Mouse (Mus musculus): ENCODE measurements around the gene Lhx1. TPM values are rescaled to one million over a fixed set of nuclear protein-coding genes. Genes with fewer than 3 reads are reported as not detected.

Gene Lhx1
- polyA plus RNA-seq (2012; rRNA removed), result 0.92 and 1.1 TPM in 2 replicates

DNA sequence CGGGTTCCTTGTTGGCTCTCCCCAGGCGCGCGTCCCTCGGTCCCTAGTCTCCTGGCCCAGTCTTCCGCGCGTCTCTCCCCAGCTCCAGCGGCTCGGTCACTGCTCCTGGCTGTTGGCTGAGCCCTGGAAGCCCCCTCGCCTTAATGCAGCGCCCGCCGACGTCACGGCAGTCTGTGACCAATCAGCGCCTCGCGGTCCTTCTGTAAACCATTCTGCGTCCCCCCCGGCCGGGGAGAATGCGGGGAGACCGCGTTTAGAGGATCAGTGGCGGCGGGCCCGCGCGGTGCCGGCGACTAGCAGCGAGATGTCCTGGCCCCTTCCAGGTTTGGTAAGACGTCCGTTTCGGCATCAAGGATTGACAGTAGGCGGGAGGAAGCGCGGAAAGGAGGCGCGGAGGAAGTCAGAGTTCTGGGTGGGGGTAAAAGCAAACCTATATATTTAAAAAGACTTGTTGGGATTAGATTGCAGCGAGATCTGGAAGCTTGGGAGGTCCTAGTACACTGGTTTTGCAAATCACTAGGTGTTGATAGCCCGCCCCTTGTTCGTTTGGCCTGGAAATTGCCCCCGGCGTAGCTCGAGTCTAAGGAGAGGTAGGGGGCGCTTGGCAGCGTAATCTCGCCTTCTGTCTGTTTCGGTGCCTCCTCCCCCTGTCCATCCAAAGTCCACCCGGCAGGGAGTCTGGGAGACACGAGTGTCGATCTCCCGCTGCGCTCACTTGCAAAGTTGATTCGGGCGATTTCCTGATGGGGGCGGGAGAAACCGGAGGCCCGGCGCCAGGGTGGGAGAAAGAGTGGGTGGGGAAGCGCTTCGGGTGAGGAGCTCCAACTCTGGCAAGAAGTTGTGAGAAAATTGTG is at the start of gene Lhx1:
TSS of gene Lhx1 (minus strand) at position 115 of the 854 bp plus-strand sequence.
- no peak for DNase-seq (ENCODE audit: low read depth)

DNA sequence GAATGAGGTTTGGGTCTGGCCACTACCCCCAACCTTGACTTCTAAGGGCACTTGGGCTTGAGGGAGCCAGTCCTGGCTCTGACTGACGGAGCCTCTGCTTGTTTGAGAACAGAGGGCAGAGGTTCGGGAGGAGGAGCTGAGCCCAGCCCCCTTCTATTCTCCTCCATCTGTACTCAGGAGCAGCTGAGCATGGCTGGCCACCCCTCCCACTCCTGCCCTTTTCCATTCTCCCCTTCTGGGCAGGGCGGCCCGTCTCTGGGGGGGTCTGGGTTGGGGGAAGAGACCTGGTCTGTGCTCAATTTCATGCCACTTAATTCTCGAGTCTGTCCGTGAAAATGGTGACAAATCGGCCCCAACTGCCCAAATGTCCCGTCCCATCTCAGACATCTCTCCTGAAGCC is 49.5 kb upstream of the Lhx1 start:
- DNase-seq (ENCODE audit: low read depth), result no peak

DNA sequence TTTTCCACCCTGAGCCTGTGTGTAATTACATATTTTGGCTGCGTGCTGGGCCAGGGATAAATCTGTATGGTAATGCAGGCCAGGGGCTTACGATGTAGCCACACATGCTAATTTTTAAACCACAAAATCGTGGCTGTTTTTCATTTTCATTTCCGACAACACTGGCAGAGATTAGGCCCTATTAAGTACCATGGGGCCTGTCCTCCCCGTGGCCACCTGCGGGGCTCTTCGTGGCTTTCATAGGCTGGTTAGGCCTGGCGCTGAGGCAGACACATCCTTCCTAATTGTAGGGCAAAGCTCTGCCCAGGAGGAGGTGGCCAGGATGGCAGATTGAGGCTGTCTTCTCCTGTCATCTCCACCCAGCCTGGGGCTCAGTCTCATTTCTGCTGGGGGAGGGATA is 48.3 kb upstream of the Lhx1 start:
- no peak for DNase-seq (ENCODE audit: low read depth)

DNA sequence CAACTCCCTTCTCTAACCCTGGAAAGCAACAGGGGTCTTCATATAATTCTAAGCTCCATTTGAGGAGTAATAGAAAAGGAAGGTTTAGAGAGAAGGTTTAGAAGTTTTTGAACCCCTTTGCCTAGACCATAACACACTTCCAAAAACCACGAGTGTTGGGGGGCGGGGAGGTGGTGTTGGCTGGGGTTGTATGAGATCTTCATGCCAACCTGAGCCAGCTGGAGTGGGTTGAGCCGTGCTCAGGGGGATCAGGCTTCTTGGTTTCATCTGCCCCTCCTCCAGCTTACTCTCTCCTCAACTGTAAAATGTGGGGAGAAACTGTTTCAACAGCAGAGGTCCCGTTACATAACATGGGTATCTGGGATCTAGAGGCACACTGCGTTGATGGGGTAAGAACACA is 45.5 kb upstream of the Lhx1 start:
- DNase-seq (ENCODE audit: low read depth), result no peak

DNA sequence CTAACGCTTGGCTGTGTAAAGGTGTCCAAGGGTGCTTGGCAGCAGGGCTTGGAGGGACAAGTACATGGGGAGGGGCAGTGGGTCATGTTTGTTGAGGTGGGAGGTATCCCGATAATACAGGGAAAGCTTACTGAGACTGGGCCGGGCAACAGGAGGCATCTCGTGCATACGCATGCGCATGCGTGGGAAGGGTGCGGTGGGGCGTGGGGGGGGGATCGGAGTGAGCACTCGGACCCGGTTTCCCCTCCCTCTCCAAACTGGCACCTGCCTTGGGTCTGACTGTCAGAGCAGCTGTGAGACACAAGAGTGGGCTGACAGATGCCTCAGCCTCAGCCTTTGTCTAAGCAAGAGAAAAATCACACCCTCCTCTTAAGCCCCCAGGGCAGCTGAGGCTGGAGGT is 45.1 kb upstream of the Lhx1 start:
- no peak for DNase-seq (ENCODE audit: low read depth)

DNA sequence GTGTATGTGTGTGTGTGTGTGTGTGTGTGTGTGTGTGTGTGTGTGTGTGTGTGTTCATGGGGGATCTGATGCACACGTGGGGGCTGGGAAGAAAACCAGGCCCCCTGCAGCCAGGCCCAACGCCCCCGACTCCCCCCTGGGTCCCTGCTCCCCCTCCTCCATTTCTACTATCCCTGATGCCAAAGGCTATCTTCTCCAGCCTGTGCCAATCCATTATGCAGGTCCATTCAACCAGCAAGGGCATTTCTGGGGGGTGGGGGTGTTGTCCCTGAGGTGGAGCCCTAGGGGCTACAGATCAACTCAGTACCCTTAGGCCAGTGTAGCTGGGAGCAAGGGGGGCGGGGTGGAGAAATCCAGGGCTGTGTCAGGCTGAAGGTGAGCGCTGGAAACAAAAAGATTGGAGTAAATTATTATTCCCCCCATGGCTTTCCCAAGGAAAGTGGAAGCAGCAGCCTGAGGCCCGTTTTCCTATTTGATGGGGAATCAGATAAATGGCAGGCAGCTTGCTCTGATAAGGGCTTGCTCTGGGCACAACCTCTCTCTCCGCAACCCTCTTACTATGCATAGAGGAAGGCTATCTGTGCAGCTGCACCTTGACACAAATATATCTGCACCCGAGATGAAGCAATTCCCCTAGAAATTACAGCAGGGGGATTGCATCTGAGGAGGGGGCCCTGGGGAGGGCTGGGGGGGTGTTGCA is 43.9 kb upstream of the Lhx1 start:
- DNase-seq (ENCODE audit: low read depth), result no peak

DNA sequence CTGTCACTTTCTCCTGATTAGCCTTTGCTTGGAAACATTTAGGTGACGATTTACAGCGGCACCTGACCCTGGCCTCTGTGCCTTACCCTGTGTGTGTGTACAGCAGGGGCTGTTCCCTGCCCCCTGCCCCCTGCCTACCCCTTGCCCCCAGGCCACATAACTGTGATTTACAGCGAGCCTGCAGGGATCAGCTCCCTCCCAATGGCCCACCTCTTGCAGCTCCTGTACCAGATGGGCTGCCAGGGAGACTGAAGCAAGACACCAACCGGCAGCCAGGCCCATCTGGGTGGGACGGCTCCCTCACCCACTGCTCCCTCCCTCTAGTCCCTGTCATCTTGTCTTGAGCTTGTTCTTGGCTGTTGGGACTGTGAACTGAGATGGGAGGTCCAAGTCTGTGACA is 43.1 kb upstream of the Lhx1 start:
- DNase-seq (ENCODE audit: low read depth), result no peak

DNA sequence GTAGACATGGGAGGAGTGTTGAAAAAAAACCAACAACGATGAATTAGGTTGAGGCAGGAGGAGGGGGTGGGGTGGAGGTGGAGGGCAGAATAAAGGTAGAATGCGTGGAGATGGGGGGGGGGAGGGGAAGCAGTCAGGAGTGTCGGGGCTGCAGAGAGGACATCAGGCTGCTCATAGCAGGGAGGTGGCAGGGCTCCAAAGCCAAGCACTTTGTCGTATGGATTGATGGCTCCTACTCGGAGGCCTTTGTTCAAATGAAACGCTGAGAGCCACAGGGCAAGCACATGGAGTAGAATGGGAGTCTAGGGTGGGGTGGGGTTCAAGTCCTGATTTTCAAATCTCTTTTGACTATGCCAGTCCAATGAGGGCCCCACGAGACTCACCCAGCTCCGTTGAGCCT is 41.4 kb upstream of the Lhx1 start:
- DNase-seq (ENCODE audit: low read depth), result no peak

DNA sequence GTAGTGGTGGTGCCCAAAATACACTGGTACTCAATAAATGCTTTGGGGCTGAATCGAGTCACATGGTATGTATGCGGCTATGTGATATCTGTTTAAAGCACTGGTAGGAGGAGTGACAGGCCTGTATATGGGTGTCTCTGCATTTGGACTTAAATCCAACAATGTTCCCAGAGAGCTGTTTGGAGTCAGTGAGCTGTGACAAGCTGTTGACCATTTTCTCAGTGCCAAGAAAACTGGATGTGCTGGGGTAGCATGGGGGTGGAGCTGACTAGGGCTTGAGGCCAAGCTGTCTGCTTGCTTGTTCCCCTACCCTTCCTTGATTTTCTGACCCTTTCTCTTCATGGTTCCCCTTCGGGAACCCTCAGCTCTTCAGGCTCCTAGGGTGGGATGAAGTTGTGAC is 39.9 kb upstream of the Lhx1 start:
- DNase-seq (ENCODE audit: low read depth), result no peak

DNA sequence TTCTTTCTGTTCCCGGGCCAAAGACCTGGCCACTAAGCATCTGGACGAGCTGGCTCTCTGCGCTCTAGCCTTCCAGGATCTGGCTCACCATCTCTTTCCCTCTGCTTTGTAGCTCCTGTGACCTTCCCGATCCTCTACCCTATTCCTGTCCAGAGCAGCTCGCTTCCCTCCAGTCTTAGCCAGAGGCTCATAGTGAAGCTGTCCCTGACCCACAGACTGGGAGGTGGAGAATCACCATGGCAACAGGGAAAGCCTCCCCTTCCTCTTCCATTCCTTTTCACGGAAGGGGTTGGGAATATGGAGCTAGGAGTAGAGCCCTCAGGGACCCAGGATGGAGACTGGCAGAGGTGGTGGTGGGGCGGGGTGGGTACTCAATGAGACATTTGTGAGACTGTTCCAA is 38.0 kb upstream of the Lhx1 start:
- DNase-seq (ENCODE audit: low read depth), result no peak

DNA sequence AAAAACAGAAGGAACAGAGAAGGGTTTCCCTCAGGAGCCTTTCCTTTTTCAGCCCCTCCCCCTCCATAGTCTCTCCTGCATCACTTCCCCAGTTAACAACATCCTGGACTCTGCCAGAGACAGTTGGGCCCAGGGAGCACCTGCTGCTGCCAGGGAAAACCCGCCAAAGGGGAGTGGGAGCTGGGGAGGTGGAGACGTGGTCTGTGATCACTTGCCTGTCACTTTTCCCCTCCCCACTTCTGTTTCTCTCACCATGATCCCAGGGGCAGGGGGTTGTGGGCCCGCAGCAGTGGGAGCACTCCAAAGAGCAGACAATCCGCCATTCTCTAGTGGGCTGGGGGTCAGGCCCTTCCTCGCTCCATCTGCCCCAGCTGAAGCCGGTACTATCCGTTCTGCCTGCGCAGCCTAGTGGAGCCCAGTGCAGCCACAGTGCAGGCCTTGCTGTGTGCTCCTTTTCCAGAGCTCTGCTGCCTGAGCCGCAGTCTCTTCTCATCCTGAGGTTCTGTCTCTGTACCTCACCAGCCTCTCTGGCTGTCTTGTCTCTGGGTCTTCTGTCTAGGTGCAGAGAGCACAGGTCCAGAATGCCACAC is 37.5 kb upstream of the Lhx1 start:
- DNase-seq (ENCODE audit: low read depth), result no peak

DNA sequence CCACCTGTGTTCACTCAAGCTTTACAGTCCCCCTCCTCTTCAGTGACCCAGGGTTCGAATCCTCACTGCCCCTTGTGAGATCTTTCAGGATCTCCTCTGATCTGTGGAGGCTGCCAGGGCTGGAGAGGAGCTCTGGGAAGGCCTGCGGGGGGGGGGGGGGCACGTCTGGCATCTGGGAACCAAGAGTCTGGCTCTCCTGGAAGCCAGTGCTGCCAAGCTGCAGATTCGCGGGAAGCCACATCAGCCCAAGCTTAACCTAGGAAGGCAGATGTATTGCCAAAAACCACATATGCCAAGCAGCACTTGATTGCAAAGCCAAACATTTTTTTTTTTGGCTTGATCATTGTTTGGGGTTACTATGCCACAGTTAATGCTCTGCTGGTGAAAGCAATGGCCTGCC is 36.2 kb upstream of the Lhx1 start:
- DNase-seq (ENCODE audit: low read depth), result no peak

DNA sequence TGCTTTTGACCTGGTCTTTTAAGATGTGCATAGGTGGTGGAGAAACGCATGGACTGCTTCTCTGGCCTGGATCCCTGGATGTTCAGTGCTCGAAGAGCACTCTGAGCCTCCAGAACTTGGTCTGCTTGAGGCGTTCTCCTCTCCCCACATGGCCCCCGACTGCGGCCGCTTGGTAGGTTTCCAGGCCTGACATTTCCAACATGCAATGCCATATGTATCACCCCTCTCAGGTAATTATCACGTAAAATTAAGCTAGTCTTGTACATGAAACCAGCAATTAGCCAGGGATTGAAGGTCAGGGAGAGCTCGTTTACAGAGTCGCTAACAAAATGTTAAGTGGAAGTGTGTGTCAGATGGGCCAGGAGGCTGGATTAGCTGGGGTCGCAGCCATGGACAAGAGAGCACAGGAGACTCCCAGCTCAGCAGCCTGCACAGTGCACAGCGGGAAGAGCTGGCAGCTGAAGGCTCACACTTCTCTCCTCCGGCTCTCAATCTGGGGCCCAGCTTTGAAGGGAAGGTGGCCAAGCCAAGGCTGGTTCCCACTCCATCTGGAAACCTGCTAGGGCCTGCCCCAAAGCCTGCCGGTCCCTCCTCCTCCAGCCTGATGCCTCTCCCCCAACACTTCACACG is 28.6 kb upstream of the Lhx1 start:
- DNase-seq (ENCODE audit: low read depth), result no peak

DNA sequence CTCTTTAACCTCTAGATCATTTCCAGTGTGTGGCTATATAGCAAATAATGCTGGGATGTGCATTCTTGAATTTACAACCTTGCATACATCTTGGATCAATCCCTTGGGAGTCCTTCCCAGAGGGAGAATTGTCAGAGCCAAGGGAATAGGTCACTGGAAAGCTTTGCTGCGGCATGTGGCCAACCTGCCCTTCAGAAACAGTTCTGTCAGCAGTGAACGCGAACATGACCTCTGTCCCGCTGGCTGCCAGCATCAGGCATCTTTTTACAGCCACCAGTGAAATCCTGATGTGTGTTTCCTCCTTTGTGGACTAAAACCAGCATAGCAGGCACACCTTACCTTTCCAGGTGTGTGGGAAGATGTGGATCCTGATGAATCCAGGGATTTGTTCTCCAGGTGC is 26.0 kb upstream of the Lhx1 start:
- DNase-seq (ENCODE audit: low read depth), result no peak

DNA sequence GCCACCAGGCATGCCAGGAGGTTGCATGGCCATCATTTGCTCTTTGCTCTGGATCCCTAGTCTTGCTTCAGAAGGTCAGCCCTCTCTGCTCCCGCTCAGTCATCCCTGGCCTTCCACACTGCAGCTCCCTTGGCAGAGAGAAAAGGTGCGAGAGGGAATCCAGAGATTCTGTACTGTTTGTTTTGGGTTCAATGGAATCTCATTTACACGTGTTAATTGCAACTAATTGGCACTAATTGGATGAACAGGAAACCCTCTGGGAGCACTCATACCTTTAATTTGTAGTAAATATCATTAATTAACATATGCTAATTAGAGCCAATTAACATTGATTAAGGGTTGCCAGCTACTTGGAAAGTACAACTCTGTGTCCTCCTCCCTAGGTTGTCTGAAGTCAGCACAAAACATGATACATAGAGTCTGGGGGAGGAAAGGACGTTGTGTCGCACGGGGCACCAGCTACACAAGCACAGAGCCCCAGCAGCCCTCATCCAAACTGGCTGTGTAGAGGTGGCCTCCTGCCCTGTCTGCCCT is 24.0 kb upstream of the Lhx1 start:
- no peak for DNase-seq (ENCODE audit: low read depth)

DNA sequence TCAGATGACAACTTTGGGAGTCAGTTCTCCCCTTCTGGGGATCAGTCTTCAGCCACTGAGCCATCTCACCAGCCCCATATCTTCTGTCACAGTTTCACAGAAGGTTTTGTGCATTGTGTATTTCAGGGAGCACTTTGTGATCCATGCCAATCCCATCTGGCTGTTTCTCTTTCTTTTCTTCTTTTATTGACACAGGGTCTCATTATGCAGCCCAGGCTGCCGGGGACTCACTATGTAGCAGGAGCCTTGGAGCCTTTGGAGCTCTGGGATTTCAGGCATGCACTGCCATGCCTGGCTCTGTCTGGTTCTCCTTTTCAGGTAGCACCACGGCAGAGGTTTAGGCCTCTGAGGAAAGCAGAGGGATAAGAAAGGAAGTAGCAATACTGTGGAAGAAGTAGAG is 23.0 kb upstream of the Lhx1 start:
- no peak for DNase-seq (ENCODE audit: low read depth)

DNA sequence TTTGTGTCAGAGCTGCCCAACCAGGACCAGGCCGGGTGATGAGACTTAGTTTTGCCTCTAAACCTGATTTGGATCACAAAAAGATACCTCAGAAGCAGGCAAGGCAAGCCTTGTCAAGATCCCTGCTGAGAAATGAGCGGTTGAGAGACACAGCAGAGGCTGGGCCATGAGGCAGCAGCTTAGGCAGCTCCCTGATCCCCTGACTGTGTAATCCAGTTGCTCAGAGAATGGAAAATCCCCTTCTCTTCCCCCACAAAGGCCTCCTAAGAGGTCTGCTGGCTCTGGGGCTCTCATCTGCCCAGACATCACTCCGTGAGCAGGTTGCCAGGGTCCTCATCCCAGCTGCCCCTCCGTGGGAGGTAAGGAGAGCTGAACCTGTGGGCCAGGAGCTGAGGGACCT is 14.6 kb upstream of the Lhx1 start:
- no peak for DNase-seq (ENCODE audit: low read depth)

DNA sequence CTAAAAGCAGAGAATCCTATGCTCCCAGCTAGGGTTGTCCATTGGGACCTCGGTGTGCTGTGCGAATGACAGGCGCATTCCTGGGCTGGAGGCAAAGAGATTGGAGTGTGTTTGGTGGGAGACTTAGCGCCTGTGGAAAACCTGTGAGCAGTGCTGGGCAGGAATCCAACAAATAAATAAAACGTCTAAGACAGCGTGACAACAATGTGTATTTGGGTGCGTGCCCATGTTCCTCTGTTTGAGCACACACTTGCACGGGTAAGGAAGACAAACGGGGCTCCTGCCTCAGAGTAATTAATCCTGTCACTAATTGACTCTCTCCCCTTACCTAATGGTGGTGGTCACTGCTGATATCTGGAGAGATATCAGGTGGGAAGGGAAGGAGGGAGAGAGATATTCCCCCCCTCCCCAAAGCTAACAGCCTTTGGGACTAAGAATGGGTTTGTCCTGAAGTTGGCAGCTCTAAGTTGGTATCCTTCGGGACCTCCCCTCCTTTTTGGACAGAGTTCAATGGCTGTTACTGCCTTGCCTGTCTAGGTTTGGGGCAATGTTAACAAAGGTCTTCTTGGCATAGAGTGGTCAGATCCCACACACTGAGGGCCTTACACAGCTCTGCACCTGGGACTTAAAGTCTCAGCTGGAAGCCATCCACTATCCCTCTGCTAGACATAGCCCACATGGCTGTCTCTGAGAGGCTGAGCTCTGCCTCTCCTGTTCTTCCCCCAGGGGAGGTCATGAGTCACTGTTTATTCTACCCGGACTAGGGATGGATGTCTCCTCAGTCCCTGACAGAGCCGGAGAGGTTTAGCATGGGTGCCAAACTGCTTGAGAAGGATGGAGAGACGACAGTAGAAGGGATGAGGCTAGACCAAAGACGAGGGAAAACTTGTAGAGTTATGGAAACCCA is 4.7 kb upstream of the Lhx1 start:
- DNase-seq (ENCODE audit: low read depth), result no peak

DNA sequence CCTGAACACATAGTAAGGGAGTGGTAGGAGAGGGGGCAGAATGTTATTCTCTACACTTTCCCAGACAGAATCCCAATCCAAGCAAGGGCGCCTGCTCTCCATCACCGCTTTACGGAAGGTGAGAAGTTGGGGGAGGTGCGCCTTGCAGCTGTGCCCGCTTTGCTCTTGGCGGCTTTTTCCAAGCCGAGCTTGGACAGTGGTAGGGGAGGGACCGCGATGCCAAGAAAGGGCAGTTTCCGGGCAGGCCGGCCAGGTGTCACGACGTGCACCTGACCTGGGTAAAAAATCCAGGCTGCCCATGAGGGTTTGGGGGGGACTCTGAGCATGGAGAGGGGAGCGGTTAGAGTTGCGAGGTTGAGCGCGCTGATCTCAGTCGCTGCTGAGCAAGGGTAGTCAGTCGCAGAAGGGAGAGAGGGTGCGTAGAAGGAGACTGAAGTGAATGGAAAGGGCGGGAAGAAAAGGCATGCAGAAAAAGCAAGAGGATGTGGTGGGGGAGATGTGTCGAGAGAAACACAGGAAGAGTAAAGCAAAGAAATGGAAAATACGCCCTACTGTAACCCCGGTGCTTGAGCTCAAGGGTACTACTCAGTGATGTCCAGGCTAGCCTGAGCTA is 3.9 kb upstream of the Lhx1 start:
- DNase-seq (ENCODE audit: low read depth), result no peak

DNA sequence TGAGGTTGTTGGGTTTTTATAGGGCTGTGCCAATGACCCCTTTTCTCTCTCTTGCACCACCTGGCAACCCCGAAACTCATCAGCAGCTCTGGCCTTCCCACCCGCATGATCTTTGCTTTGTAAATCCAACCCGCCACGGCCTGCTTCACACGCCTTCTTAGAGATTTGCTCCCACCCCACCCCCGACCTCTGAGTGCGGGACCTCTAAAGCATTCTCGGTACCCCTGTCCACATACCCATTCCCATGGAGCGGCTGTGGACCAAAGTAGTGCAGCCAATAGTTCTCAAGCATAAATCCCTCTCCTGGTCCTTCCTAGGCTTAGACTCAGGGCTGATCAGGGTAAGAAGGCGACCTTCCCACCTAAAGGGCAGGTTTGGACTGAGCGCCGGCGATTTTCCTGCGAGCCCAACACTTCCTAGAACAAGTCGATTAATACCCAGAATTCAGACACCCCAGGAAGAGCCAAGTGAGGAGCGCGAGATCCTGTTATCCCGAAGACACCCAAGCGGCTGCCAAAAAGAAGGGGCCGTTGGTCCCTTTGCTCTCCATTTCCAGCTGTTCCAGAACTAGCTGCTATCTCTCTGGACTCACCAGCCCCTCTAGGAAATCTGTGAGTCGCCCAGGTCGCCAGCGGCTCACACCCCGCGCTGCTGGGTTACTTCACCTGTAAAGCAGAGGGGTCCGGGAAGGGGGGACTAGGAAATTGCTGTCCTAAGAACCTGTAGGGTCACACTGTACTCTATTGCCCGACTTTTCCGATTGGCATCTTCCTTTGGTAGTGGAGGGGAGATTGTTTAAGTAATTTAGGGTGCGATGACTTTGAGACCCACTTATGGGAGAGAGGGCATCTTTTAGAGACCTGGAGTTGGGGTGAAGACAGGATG is 1.9 kb upstream of the Lhx1 start:
- DNase-seq (ENCODE audit: low read depth), result no peak
